In genomic region chr11:107469031-107469522, GRCm38 (mm10) we compare ENCODE assay signal across 8 mouse cellular contexts. TPM values are rescaled to one million over a fixed set of nuclear protein-coding genes. Genes with fewer than 3 reads are reported as not detected.
DNase-seq lines count a peak whose midpoint lies in the region; ATAC-seq lines count a peak whose summit lies in the region.

No protein-coding gene starts in this region.

- H3K4me1 ChIP-seq in hindbrain, embryonic 13.5 days (replicated peaks), result peaks cover 35% of the 10 kb centered on the region

- H3K36me3 ChIP-seq in hindbrain, embryonic 13.5 days, result no peaks in the 10 kb centered on the region

- peak overlapping the region; percentile 80 for H3K4me3 ChIP-seq in hindbrain, embryonic 13.5 days

- ATAC-seq in hindbrain, embryonic 13.5 days (ENCODE audit: low FRiP score), result peak; percentile 90

- peak overlapping the region; percentile 80 for H3K4me2 ChIP-seq in hindbrain, embryonic 13.5 days

- H3K9ac ChIP-seq in hindbrain, embryonic 13.5 days, result peak overlapping the region; percentile 93

- H3K9me3 ChIP-seq in hindbrain, embryonic 13.5 days, result no peaks in the 10 kb centered on the region

- 0% methylated on average over 38 of the region's 38 CpGs for WGBS in hindbrain, embryonic 13.5 days

- H3K27ac ChIP-seq in hindbrain, embryonic 13.5 days, result peak overlapping the region; percentile 95

- H3K27me3 ChIP-seq in hindbrain, embryonic 13.5 days, result no peaks in the 10 kb centered on the region

- DNase-seq in MN1 (ENCODE audit: low spot score), result peak; percentile 74
- peak; percentile 91 to 93 for DNase-seq in cerebellum, postnatal 10 days
- peak; percentile 73 to 81 for DNase-seq in frontal cortex, postnatal 10 days (ENCODE audit: low spot score in 2 of 2)
- DNase-seq in layer of hippocampus, postnatal 36 days, result peak; percentile 76 to 81
- DNase-seq in lung, postnatal 25 days (ENCODE audit: low spot score), result peak; percentile 72
- DNase-seq in retina, adult 2 months (ENCODE audit: low read depth, low spot score), result peak; percentile 49
- DNase-seq in thymus, postnatal 25 days, result peak; percentile 82

RNA-seq across cellular contexts. Expression of gene Pitpnc1, which starts 1.4 kb away (rescaled TPM):
- 33.9 and 35.2 TPM in 2 replicates for polyA plus RNA-seq in hindbrain, embryonic 13.5 days (2015; fragmentation: Nextera tagmentation; extraction: Ambion mirVana)
- total RNA-seq in layer of hippocampus, postnatal 36 days (2021), result 10 to 100 TPM; 48.9 to 53.6 TPM

RNA-seq across cellular contexts. Expression of gene Psmd12, which starts 10.2 kb away (rescaled TPM):
- 158 and 163 TPM in 2 replicates for polyA plus RNA-seq in hindbrain, embryonic 13.5 days (2015; fragmentation: Nextera tagmentation; extraction: Ambion mirVana)
- total RNA-seq in layer of hippocampus, postnatal 36 days (2021), result 10 to 100 TPM; 67.9 to 70.2 TPM

Comparison
In these comparisons a context has a peak if more than half of its experiments do, and no peak if none do; other contexts are left out.
1. Peak in every context shown above with its lines: DNase-seq, ATAC-seq, H3K4me3 ChIP-seq and H3K27ac ChIP-seq.